Mouse (Mus musculus) erythroblast, embryonic 14.5 days (primary cell): ENCODE results near the gene Avl9.

ENCODE experiments used
- GATA1 ChIP-seq: IDR thresholded peaks from 2 replicates; pipeline ENCODE4 v1.6.1; 2012; ENCODE audit warnings: low read length, inconsistent platforms, mixed read lengths
- TAL1 ChIP-seq: IDR thresholded peaks from 3 replicates; pipeline ENCODE4 v1.6.1; 2012; ENCODE audit warnings: low read length, inconsistent platforms, mixed read lengths

DNA sequence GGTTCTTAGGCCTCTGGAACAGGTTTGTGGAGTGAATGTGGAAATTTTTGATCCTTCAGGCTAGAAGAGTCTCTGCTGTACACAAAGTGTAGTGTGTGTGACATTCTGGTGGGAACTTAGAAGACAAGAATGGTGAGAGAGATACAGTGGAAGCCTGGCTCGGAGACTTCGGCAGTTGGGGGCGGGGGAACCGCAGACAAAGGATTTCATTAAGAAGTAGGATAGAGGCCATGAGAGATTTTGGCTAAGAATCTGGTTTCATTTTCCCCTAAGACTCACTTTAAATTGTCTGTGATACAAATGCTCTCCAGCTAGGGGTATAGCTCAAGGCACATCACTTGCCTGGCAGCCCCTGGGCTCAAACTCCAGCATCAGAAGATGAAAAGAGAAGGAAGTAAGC, 90.3 kb downstream of the Avl9 start:
- TF ChIP-seq TAL1 (no peak), GATA1 (no peak)
